10 mouse cellular contexts compared by ENCODE assay signal in the genomic region with DNA sequence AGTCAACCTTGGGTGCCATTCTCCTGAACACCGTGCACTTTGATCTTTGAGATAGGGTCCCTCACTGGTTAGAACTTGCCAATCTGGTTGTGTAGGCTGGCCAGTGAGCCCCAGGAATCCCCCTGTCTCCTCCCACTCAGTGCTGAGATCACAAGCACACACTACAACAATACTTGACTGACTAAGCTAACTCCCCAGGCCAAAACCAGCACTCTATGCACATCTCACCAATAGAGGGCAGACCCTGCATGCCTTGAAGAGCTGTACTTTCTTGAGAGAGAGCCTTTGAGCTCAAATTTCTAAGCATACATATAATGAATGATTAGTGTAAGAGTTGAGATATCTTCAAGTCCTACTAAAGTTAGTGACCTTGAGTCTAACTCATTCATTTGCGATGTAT. TPM values are rescaled to one million over a fixed set of nuclear protein-coding genes. Genes with fewer than 3 reads are reported as not detected.
DNase-seq lines count a peak whose midpoint lies in the region; ATAC-seq lines count a peak whose summit lies in the region.
"Had no signal": no experiment of that assay in that cellular context is flagged by ENCODE, and none has a peak within 500 bp of the region (broad histone marks: within the 10 kb centered on the region; RNA-seq: fewer than 3 reads in every experiment).

No protein-coding gene starts in this region.

- no peak overlapping the region for H3K4me3 ChIP-seq in midbrain, embryonic 13.5 days (replicated peaks)
- H3K4me3 ChIP-seq: neural tube, embryonic 12.5 days had no signal

- H3K27me3 ChIP-seq in midbrain, embryonic 13.5 days: no peaks in the 10 kb centered on the region
- H3K27me3 ChIP-seq: neural tube, embryonic 12.5 days had no signal

- H3K9ac ChIP-seq in midbrain, embryonic 13.5 days (replicated peaks): no peak overlapping the region
- H3K9ac ChIP-seq: neural tube, embryonic 12.5 days had no signal

- DNase-seq in CD4-positive, CD25-positive, alpha-beta regulatory T cell, adult 2 months (ENCODE audit: low read depth, low spot score): peak; percentile 20
- peak; percentile 4 for DNase-seq in left cerebral cortex, adult 11 months (ENCODE audit: low spot score)
- DNase-seq in left cerebral cortex, postnatal 36 days (ENCODE audit: low spot score in 2 of 2): no peak
- peak; percentile 40 to 55 for DNase-seq in adrenal gland, postnatal 36 days
- DNase-seq in layer of hippocampus, adult 9-11 months: peak; percentile 11
- DNase-seq: gastrocnemius, postnatal 10 days had no signal

- no peak overlapping the region for H3K27ac ChIP-seq in midbrain, embryonic 13.5 days
- H3K27ac ChIP-seq: neural tube, embryonic 12.5 days had no signal

- no peaks in the 10 kb centered on the region for H3K36me3 ChIP-seq in midbrain, embryonic 13.5 days
- H3K36me3 ChIP-seq: neural tube, embryonic 12.5 days had no signal

- ATAC-seq in CD4-positive, CD25-positive, alpha-beta regulatory T cell, adult 4 months: no peak
- ATAC-seq in erythroblast, adult 5-6 weeks (replicated peaks; ENCODE audit: low FRiP score, poor library complexity, severe bottlenecking): no peak
- no peak for ATAC-seq in midbrain, embryonic 13.5 days

- no peak overlapping the region for H3K4me2 ChIP-seq in midbrain, embryonic 13.5 days (replicated peaks)
- H3K4me2 ChIP-seq: neural tube, embryonic 12.5 days had no signal

- H3K9me3 ChIP-seq in midbrain, embryonic 13.5 days: no peaks in the 10 kb centered on the region
- H3K9me3 ChIP-seq: neural tube, embryonic 12.5 days had no signal

- intact Hi-C loops in left cerebral cortex, postnatal 36 days (cut with DNase I): loop anchor here (2.0 kb wide), 1 partner anchor 81 kb away; no protein-coding TSS in a partner anchor

- no peaks in the 10 kb centered on the region for H3K4me1 ChIP-seq in midbrain, embryonic 13.5 days (replicated peaks)
- H3K4me1 ChIP-seq: neural tube, embryonic 12.5 days had no signal

- 89% methylated on average over 2 of the region's 2 CpGs for WGBS in midbrain, embryonic 13.5 days

RNA-seq across cellular contexts. Expression of a gene that starts 9.3 kb away (rescaled TPM):
- not detected for polyA plus RNA-seq in CD4-positive, CD25-positive, alpha-beta regulatory T cell, adult 4 months (2017; shearing (Covaris generic))
- total RNA-seq in left cerebral cortex, postnatal 36 days (2021): 10 to 100 TPM in 1 of 2 experiments, 1 to 10 TPM in 1; 8.4 to 10.6 TPM
- total RNA-seq in adrenal gland, postnatal 36 days (2021): under 1 TPM in 1 of 2 experiments, not detected in 1; 0.36 TPM
- not detected in 2 replicates for total RNA-seq in erythroblast, adult 5-6 weeks (2015; ENCODE audit: low replicate concordance)
- total RNA-seq in erythroblast, adult 5-6 weeks (2017; ENCODE audit: low replicate concordance): 0.14 TPM in 1 of 2 replicates, not detected in the other
- not detected in 2 replicates for polyA plus RNA-seq in midbrain, embryonic 13.5 days (2015; fragmentation: Nextera tagmentation; extraction: Ambion mirVana)
- total RNA-seq: gastrocnemius, postnatal 10 days had no signal

Comparison
In these comparisons a context has a peak if more than half of its experiments do, and no peak if none do; other contexts are left out.
1. DNase-seq: peak in CD4-positive, CD25-positive, alpha-beta regulatory T cell, adult 2 months (single experiment), left cerebral cortex, adult 11 months (single experiment), adrenal gland, postnatal 36 days (2 of 2) and layer of hippocampus, adult 9-11 months (single experiment); none in left cerebral cortex, postnatal 36 days (0 of 2).
2. RNA of a gene that starts 9.3 kb away (total RNA-seq): 8.4 to 10.6 TPM in left cerebral cortex, postnatal 36 days; 0.36 TPM in adrenal gland, postnatal 36 days and 0.14 TPM in erythroblast, adult 5-6 weeks; every median in the first group is over 4 times any median in the second.